Mouse (Mus musculus) right cerebral cortex, postnatal 14 days (tissue): ENCODE results near the gene Gm21488.
"Not testable (repeated sequence)": the region's sequence is repeated elsewhere in the genome, so short reads cannot be mapped to it uniquely, and the experiment has no call there.

Source experiments
- DNase-seq: peaks from one replicate; pipeline ENCODE4 v3.0.0; 2022

The Gm21488 gene

GRCm38 (mm10) chrY:27521820-27522219 lies at the start of gene Gm21488:
TSS of gene Gm21488 (minus strand) at chrY:27521920.
- DNase-seq, result not testable (repeated sequence)
